Mouse (Mus musculus) forebrain, embryonic 16.5 days (tissue): ENCODE data around the gene Gm20765. TPM values are rescaled to one million over a fixed set of nuclear protein-coding genes. Genes with fewer than 3 reads are reported as not detected.
"Not testable (repeated sequence)": the region's sequence is repeated elsewhere in the genome, so short reads cannot be mapped to it uniquely, and the experiment has no call there.

Experiments used
- ATAC-seq: fragments of 200-750 bp; cut with Nextera tagmentation; 2 replicates; pipeline ENCODE4 v1.8.0; 2017; ENCODE audit warnings: mild to moderate bottlenecking, moderate library complexity
- H3K27ac ChIP-seq: fragments of 300-500 bp; sonication (generic); 2 replicates; pipeline ENCODE4 v1.5.1; 2014; ENCODE audit warnings: low read length, control low read depth
- H3K27me3 ChIP-seq: fragments of 300-500 bp; sonication (generic); replicated peaks from 2 replicates; pipeline ENCODE4 v1.6.1; 2014; ENCODE audit warnings: low read length; ENCODE audit not compliant: control insufficient read depth, insufficient read depth
- H3K36me3 ChIP-seq: fragments of 300-500 bp; sonication (generic); 2 replicates; pipeline ENCODE4 v1.6.1; 2014; ENCODE audit not compliant: control insufficient read depth, insufficient read depth
- H3K4me1 ChIP-seq: fragments of 300-500 bp; sonication (generic); replicated peaks from 2 replicates; pipeline ENCODE4 v1.6.1; 2014; ENCODE audit warnings: low read length; ENCODE audit not compliant: control insufficient read depth, insufficient read depth
- H3K4me2 ChIP-seq: fragments of 300-500 bp; sonication (generic); 2 replicates; pipeline ENCODE4 v1.6.1; 2014; ENCODE audit warnings: mild to moderate bottlenecking, low read length, control low read depth
- H3K4me3 ChIP-seq: fragments of 300-500 bp; sonication (generic); replicated peaks from 2 replicates; pipeline ENCODE4 v1.5.1; 2014; ENCODE audit warnings: mild to moderate bottlenecking, low read length, control low read depth
- H3K9ac ChIP-seq: fragments of 300-500 bp; sonication (generic); replicated peaks from 2 replicates; pipeline ENCODE4 v1.6.1; 2014; ENCODE audit warnings: low read depth, low read length, control low read depth
- H3K9me3 ChIP-seq: fragments of 300-500 bp; sonication (generic); 2 replicates; pipeline ENCODE4 v1.6.1; 2016; ENCODE audit warnings: low read length; ENCODE audit not compliant: control insufficient read depth
- WGBS: fragments of 180-500 bp; shearing (Covaris S2); extraction: QIAGEN DNeasy Blood & Tissue Kit; methylation state at CpG from one replicate; pipeline ENCODE4 v1.1.7; 2014; 5-methylcytosine and 5-hydroxymethylcytosine counted together
- polyA plus RNA-seq: library from polyadenylated mRNA; unstranded; fragments of >200 nt; fragmentation: Nextera tagmentation; extraction: Ambion mirVana; gene quantifications from 2 replicates; pipeline ENCODE4 v1.2.1, GENCODE M21; 2015

Gm20765 gene
- not detected in 2 replicates for polyA plus RNA-seq

DNA sequence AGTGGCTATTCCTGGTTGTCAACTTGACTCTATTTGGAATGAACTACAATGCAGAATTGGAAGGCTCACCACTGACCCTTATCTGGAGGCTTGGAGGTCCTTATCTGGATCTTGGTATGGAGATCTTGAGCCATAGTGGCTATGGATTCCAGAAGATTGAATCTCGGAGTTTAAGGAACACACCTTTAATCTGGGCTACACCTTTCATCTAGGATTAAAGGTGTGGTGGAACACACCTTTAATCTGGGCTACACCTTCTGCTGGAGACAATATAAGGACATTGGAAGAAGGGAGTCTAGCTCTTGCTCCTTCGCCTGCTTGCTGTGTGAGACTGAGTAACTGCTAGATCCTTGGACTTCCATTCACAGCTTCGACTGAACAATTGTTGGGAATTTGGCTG lies at the start of gene Gm20765:
Gm20765 (plus strand) TSS at position 301 of the 400 bp plus-strand sequence.
- WGBS: no CpG with 5 or more reads among the region's 3 CpGs
- H3K27me3 ChIP-seq, H3K27ac ChIP-seq, ATAC-seq, H3K9ac ChIP-seq, H3K4me3 ChIP-seq, H3K36me3 ChIP-seq, H3K4me1 ChIP-seq, H3K9me3 ChIP-seq, H3K4me2 ChIP-seq: not testable (repeated sequence)

DNA sequence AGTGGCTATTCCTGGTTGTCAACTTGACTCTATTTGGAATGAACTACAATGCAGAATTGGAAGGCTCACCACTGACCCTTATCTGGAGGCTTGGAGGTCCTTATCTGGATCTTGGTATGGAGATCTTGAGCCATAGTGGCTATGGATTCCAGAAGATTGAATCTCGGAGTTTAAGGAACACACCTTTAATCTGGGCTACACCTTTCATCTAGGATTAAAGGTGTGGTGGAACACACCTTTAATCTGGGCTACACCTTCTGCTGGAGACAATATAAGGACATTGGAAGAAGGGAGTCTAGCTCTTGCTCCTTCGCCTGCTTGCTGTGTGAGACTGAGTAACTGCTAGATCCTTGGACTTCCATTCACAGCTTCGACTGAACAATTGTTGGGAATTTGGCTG lies 42.6 kb upstream of the Gm20765 start, which contains the start of gene Gm21293:
Gm21293 (plus strand) TSS at position 301 of the 400 bp plus-strand sequence.
- H3K9me3 ChIP-seq, H3K4me1 ChIP-seq, H3K9ac ChIP-seq, H3K27me3 ChIP-seq, H3K4me2 ChIP-seq, H3K27ac ChIP-seq, ATAC-seq, H3K36me3 ChIP-seq, H3K4me3 ChIP-seq: not testable (repeated sequence)
- no CpG with 5 or more reads among the region's 3 CpGs for WGBS

DNA sequence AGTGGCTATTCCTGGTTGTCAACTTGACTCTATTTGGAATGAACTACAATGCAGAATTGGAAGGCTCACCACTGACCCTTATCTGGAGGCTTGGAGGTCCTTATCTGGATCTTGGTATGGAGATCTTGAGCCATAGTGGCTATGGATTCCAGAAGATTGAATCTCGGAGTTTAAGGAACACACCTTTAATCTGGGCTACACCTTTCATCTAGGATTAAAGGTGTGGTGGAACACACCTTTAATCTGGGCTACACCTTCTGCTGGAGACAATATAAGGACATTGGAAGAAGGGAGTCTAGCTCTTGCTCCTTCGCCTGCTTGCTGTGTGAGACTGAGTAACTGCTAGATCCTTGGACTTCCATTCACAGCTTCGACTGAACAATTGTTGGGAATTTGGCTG lies 34.1 kb upstream of the Gm20765 start, which contains the start of gene Gm6763:
Gm6763 (plus strand) TSS at position 301 of the 400 bp plus-strand sequence.
- H3K4me1 ChIP-seq, ATAC-seq, H3K27ac ChIP-seq, H3K9me3 ChIP-seq, H3K4me2 ChIP-seq, H3K27me3 ChIP-seq, H3K9ac ChIP-seq, H3K36me3 ChIP-seq, H3K4me3 ChIP-seq: not testable (repeated sequence)
- no CpG with 5 or more reads among the region's 3 CpGs for WGBS

DNA sequence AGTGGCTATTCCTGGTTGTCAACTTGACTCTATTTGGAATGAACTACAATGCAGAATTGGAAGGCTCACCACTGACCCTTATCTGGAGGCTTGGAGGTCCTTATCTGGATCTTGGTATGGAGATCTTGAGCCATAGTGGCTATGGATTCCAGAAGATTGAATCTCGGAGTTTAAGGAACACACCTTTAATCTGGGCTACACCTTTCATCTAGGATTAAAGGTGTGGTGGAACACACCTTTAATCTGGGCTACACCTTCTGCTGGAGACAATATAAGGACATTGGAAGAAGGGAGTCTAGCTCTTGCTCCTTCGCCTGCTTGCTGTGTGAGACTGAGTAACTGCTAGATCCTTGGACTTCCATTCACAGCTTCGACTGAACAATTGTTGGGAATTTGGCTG lies 25.6 kb upstream of the Gm20765 start, which contains the start of gene Gm8764:
Gm8764 (plus strand) TSS at position 301 of the 400 bp plus-strand sequence.
- H3K4me1 ChIP-seq, ATAC-seq, H3K4me2 ChIP-seq: not testable (repeated sequence)

DNA sequence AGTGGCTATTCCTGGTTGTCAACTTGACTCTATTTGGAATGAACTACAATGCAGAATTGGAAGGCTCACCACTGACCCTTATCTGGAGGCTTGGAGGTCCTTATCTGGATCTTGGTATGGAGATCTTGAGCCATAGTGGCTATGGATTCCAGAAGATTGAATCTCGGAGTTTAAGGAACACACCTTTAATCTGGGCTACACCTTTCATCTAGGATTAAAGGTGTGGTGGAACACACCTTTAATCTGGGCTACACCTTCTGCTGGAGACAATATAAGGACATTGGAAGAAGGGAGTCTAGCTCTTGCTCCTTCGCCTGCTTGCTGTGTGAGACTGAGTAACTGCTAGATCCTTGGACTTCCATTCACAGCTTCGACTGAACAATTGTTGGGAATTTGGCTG lies 17.1 kb upstream of the Gm20765 start, which contains the start of gene Gm21304:
Gm21304 (plus strand) TSS at position 301 of the 400 bp plus-strand sequence.
- not testable (repeated sequence) for H3K4me2 ChIP-seq, ATAC-seq, H3K36me3 ChIP-seq, H3K27me3 ChIP-seq, H3K4me1 ChIP-seq, H3K27ac ChIP-seq, H3K9me3 ChIP-seq, H3K9ac ChIP-seq, H3K4me3 ChIP-seq
- no CpG with 5 or more reads among the region's 3 CpGs for WGBS

More for the DNA sequence above, 25.6 kb upstream of the Gm20765 start, which contains the start of gene Gm8764:
- not testable (repeated sequence) for H3K4me3 ChIP-seq, H3K36me3 ChIP-seq, H3K27ac ChIP-seq, H3K9me3 ChIP-seq, H3K9ac ChIP-seq, H3K27me3 ChIP-seq
- no CpG with 5 or more reads among the region's 3 CpGs for WGBS

- H3K27me3 ChIP-seq, H3K4me3 ChIP-seq, H3K27ac ChIP-seq, H3K36me3 ChIP-seq, H3K4me2 ChIP-seq, ATAC-seq, H3K4me1 ChIP-seq, H3K9me3 ChIP-seq, H3K9ac ChIP-seq: not testable (repeated sequence)
- no CpG with 5 or more reads among the region's 3 CpGs for WGBS
Observed at GRCm38 (mm10) chr10:104176724-104177123, 8.6 kb upstream of the Gm20765 start, which contains the start of gene Gm21312. TSS of gene Gm21312 (plus strand) at chr10:104177024.

- not testable (repeated sequence) for H3K27me3 ChIP-seq, H3K4me2 ChIP-seq, H3K9me3 ChIP-seq, H3K36me3 ChIP-seq, ATAC-seq, H3K27ac ChIP-seq, H3K4me3 ChIP-seq, H3K4me1 ChIP-seq, H3K9ac ChIP-seq
- WGBS: no CpG with 5 or more reads among the region's 3 CpGs
Observed at GRCm38 (mm10) chr10:104193742-104194141, 8.4 kb downstream of the Gm20765 start, which contains the start of gene Gm4340. TSS of gene Gm4340 (plus strand) at chr10:104194042.

- H3K9ac ChIP-seq: no peak overlapping the region
- WGBS: 68% methylated on average over 1 of the region's 1 CpGs
- no peak overlapping the region for H3K27ac ChIP-seq
- ATAC-seq: peak; percentile 84
- H3K4me1 ChIP-seq: no peaks in the 10 kb centered on the region; the same call in 1 of the 2 replicates
- H3K27me3 ChIP-seq: no peaks in the 10 kb centered on the region
- H3K4me2 ChIP-seq: no peak overlapping the region
- H3K9me3 ChIP-seq: no peaks in the 10 kb centered on the region
- H3K4me3 ChIP-seq: no peak overlapping the region
- no peaks in the 10 kb centered on the region for H3K36me3 ChIP-seq
Observed at GRCm38 (mm10) chr10:104209655-104210054, 24.3 kb downstream of the Gm20765 start.

DNA sequence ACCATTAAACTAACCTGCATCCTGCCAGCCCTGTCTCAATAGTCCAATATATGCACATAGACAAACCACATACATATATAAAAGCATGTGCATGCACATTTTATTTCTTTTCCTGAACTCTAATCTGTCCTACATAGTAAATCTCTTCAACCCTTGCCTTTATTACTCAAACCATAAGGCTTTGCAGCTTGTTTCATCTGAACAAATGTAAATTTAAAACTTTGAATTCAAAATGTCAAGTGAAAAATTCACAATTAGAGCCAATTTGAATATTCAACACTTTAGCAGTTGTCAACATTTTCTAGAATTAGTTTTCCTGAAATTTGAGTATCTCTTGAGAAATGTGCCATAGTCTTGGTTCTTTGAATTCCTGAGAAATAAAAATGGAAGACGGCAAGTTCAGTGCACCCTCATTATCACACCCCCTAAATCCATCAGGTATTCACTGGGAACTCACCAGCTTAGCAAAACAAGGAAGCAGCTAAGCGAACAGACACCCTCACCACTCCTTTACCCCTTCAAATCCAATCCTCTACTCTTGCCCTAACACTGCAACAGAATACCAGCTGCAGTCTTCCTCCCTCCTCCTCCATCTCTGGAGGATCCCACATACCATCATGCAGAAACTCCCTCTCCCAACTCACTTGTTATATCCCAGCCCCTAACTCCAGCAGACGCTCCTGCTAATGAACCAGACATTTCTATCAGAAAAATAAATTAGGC lies 25.1 kb downstream of the Gm20765 start:
- no peak overlapping the region for H3K4me2 ChIP-seq
- H3K27ac ChIP-seq: no peak overlapping the region
- no peak overlapping the region for H3K9ac ChIP-seq
- H3K27me3 ChIP-seq: no peaks in the 10 kb centered on the region
- no peaks in the 10 kb centered on the region; the same call in 1 of the 2 replicates for H3K4me1 ChIP-seq
- no peaks in the 10 kb centered on the region for H3K9me3 ChIP-seq
- H3K36me3 ChIP-seq: no peaks in the 10 kb centered on the region
- WGBS: 63% methylated on average over 3 of the region's 3 CpGs
- peak; percentile 72 for ATAC-seq
- no peak overlapping the region for H3K4me3 ChIP-seq
